Mouse (Mus musculus): ENCODE data around the gene Cfap97. TPM values are rescaled to one million over a fixed set of nuclear protein-coding genes. Genes with fewer than 3 reads are reported as not detected.
"Not testable (repeated sequence)": the region's sequence is repeated elsewhere in the genome, so short reads cannot be mapped to it uniquely, and the experiment has no call there.

Gene Cfap97
- 21.0 and 23.7 TPM in 2 replicates for polyA plus RNA-seq (2015; fragmentation: Nextera tagmentation; extraction: Ambion mirVana)

- peak within 1 kb of the TSS; percentile 90 for H3K4me3 ChIP-seq (ENCODE audit: low read length)
- ATAC-seq, result peak; percentile 84
- H3K4me1 ChIP-seq (ENCODE audit: control insufficient read depth, insufficient read depth, low read depth, low read length), result peaks cover 16% of the 10 kb centered on the region
- H3K27ac ChIP-seq (ENCODE audit: low read depth, low read length), result peak within 1 kb of the TSS; percentile 87
- no peaks in the 10 kb centered on the region for H3K9me3 ChIP-seq (ENCODE audit: control insufficient read depth, low read length)
- no peaks in the 10 kb centered on the region for H3K36me3 ChIP-seq (ENCODE audit: control insufficient read depth, insufficient read depth, low read length)
- peak within 1 kb of the TSS; percentile 77 for H3K4me2 ChIP-seq (ENCODE audit: low read length)
- 1% methylated on average over 63 of the region's 75 CpGs for WGBS
- H3K27me3 ChIP-seq (replicated peaks; ENCODE audit: control insufficient read depth, insufficient read depth, low read length), result peaks cover 2% of the 10 kb centered on the region
- peak within 1 kb of the TSS; percentile 91 for H3K9ac ChIP-seq (ENCODE audit: low read depth, low read length)
Measured at GRCm38 (mm10) chr8:46151202-46152062, at the start of gene Cfap97. TSS of gene Cfap97 (plus strand) at chr8:46151771.

- Histone ChIP-seq H3K9ac (ENCODE audit: low read depth, low read length) (no peak overlapping the region), H3K4me1 (ENCODE audit: control insufficient read depth, insufficient read depth, low read depth, low read length) (no peaks in the 10 kb centered on the region), H3K4me3 (ENCODE audit: low read length) (no peak overlapping the region), H3K9me3 (ENCODE audit: control insufficient read depth, low read length) (no peaks in the 10 kb centered on the region; the same call in 1 of the 2 replicates), H3K36me3 (ENCODE audit: control insufficient read depth, insufficient read depth, low read length) (peaks cover 17% of the 10 kb centered on the region), H3K27me3 (replicated peaks; ENCODE audit: control insufficient read depth, insufficient read depth, low read length) (no peaks in the 10 kb centered on the region), H3K4me2 (ENCODE audit: low read length) (no peak overlapping the region), H3K27ac (ENCODE audit: low read depth, low read length) (no peak overlapping the region)
- ATAC-seq, result no peak
- WGBS, result 94% methylated on average over 11 of the region's 11 CpGs
Measured at GRCm38 (mm10) chr8:46103434-46103833, 48.1 kb upstream of the Cfap97 start.

- Histone ChIP-seq H3K9me3 (ENCODE audit: control insufficient read depth, low read length) (no peaks in the 10 kb centered on the region), H3K4me3 (ENCODE audit: low read length) (no peak overlapping the region), H3K27me3 (replicated peaks; ENCODE audit: control insufficient read depth, insufficient read depth, low read length) (no peaks in the 10 kb centered on the region), H3K36me3 (ENCODE audit: control insufficient read depth, insufficient read depth, low read length) (peaks cover 7% of the 10 kb centered on the region), H3K4me2 (ENCODE audit: low read length) (no peak overlapping the region), H3K27ac (ENCODE audit: low read depth, low read length) (no peak overlapping the region), H3K4me1 (ENCODE audit: control insufficient read depth, insufficient read depth, low read depth, low read length) (no peaks in the 10 kb centered on the region), H3K9ac (ENCODE audit: low read depth, low read length) (no peak overlapping the region)
- ATAC-seq, result no peak
Measured at GRCm38 (mm10) chr8:46107690-46108089, 43.9 kb upstream of the Cfap97 start.

- H3K9ac ChIP-seq (ENCODE audit: low read depth, low read length); H3K27me3 ChIP-seq (replicated peaks; ENCODE audit: control insufficient read depth, insufficient read depth, low read length); H3K27ac ChIP-seq (ENCODE audit: low read depth, low read length); ATAC-seq; H3K4me2 ChIP-seq (ENCODE audit: low read length); H3K36me3 ChIP-seq (ENCODE audit: control insufficient read depth, insufficient read depth, low read length); H3K9me3 ChIP-seq (ENCODE audit: control insufficient read depth, low read length); H3K4me1 ChIP-seq (ENCODE audit: control insufficient read depth, insufficient read depth, low read depth, low read length); H3K4me3 ChIP-seq (ENCODE audit: low read length): not testable (repeated sequence)
Measured at GRCm38 (mm10) chr8:46113421-46114170, 38.0 kb upstream of the Cfap97 start.

GRCm38 (mm10) chr8:46117172-46117571 lies 34.4 kb upstream of the Cfap97 start:
- H3K9me3 ChIP-seq (ENCODE audit: control insufficient read depth, low read length), result no peaks in the 10 kb centered on the region
- no peak overlapping the region for H3K4me2 ChIP-seq (ENCODE audit: low read length)
- no peak overlapping the region for H3K9ac ChIP-seq (ENCODE audit: low read depth, low read length)
- no peak for ATAC-seq
- H3K27ac ChIP-seq (ENCODE audit: low read depth, low read length), result no peak overlapping the region
- H3K4me3 ChIP-seq (ENCODE audit: low read length), result no peak overlapping the region
- whole genome bisulfite sequencing, result 90% methylated on average over 3 of the region's 3 CpGs
- H3K4me1 ChIP-seq (ENCODE audit: control insufficient read depth, insufficient read depth, low read depth, low read length), result no peaks in the 10 kb centered on the region
- H3K36me3 ChIP-seq (ENCODE audit: control insufficient read depth, insufficient read depth, low read length), result no peaks in the 10 kb centered on the region; the same call in 1 of the 2 replicates
- no peaks in the 10 kb centered on the region for H3K27me3 ChIP-seq (replicated peaks; ENCODE audit: control insufficient read depth, insufficient read depth, low read length)

GRCm38 (mm10) chr8:46119176-46119575 lies 32.4 kb upstream of the Cfap97 start:
- 97% methylated on average over 3 of the region's 3 CpGs for WGBS

GRCm38 (mm10) chr8:46122498-46122897 lies 29.1 kb upstream of the Cfap97 start:
- H3K9ac ChIP-seq (ENCODE audit: low read depth, low read length), result no peak overlapping the region
- no peak overlapping the region for H3K4me2 ChIP-seq (ENCODE audit: low read length)
- no peaks in the 10 kb centered on the region for H3K4me1 ChIP-seq (ENCODE audit: control insufficient read depth, insufficient read depth, low read depth, low read length)
- no peaks in the 10 kb centered on the region for H3K36me3 ChIP-seq (ENCODE audit: control insufficient read depth, insufficient read depth, low read length)
- no peak overlapping the region for H3K27ac ChIP-seq (ENCODE audit: low read depth, low read length)
- H3K4me3 ChIP-seq (ENCODE audit: low read length), result no peak overlapping the region
- no peak for ATAC-seq
- no peaks in the 10 kb centered on the region for H3K9me3 ChIP-seq (ENCODE audit: control insufficient read depth, low read length)
- 93% methylated on average over 2 of the region's 2 CpGs for WGBS
- H3K27me3 ChIP-seq (replicated peaks; ENCODE audit: control insufficient read depth, insufficient read depth, low read length), result no peaks in the 10 kb centered on the region

More at GRCm38 (mm10) chr8:46119176-46119575, 32.4 kb upstream of the Cfap97 start:
- H3K27me3 ChIP-seq (replicated peaks; ENCODE audit: control insufficient read depth, insufficient read depth, low read length), result no peaks in the 10 kb centered on the region
- ATAC-seq, result no peak
- no peaks in the 10 kb centered on the region for H3K4me1 ChIP-seq (ENCODE audit: control insufficient read depth, insufficient read depth, low read depth, low read length)
- no peak overlapping the region for H3K4me3 ChIP-seq (ENCODE audit: low read length)
- no peak overlapping the region for H3K9ac ChIP-seq (ENCODE audit: low read depth, low read length)
- H3K9me3 ChIP-seq (ENCODE audit: control insufficient read depth, low read length), result no peaks in the 10 kb centered on the region
- no peak overlapping the region for H3K27ac ChIP-seq (ENCODE audit: low read depth, low read length)
- H3K4me2 ChIP-seq (ENCODE audit: low read length), result no peak overlapping the region
- no peaks in the 10 kb centered on the region; the same call in 1 of the 2 replicates for H3K36me3 ChIP-seq (ENCODE audit: control insufficient read depth, insufficient read depth, low read length)

- no peak overlapping the region for H3K4me3 ChIP-seq (ENCODE audit: low read length)
- H3K27ac ChIP-seq (ENCODE audit: low read depth, low read length), result no peak overlapping the region
- H3K4me2 ChIP-seq (ENCODE audit: low read length), result no peak overlapping the region
- 83% methylated on average over 2 of the region's 2 CpGs for WGBS
- no peak for ATAC-seq
- peaks cover 3% of the 10 kb centered on the region; the same call in 1 of the 2 replicates for H3K36me3 ChIP-seq (ENCODE audit: control insufficient read depth, insufficient read depth, low read length)
- no peaks in the 10 kb centered on the region for H3K9me3 ChIP-seq (ENCODE audit: control insufficient read depth, low read length)
- no peaks in the 10 kb centered on the region for H3K4me1 ChIP-seq (ENCODE audit: control insufficient read depth, insufficient read depth, low read depth, low read length)
- no peak overlapping the region for H3K9ac ChIP-seq (ENCODE audit: low read depth, low read length)
- H3K27me3 ChIP-seq (replicated peaks; ENCODE audit: control insufficient read depth, insufficient read depth, low read length), result no peaks in the 10 kb centered on the region
Measured at GRCm38 (mm10) chr8:46130426-46130825, 21.1 kb upstream of the Cfap97 start.

- H3K4me2 ChIP-seq (ENCODE audit: low read length); ATAC-seq; H3K36me3 ChIP-seq (ENCODE audit: control insufficient read depth, insufficient read depth, low read length); H3K27me3 ChIP-seq (replicated peaks; ENCODE audit: control insufficient read depth, insufficient read depth, low read length); H3K4me3 ChIP-seq (ENCODE audit: low read length); H3K9ac ChIP-seq (ENCODE audit: low read depth, low read length); H3K9me3 ChIP-seq (ENCODE audit: control insufficient read depth, low read length); H3K27ac ChIP-seq (ENCODE audit: low read depth, low read length); H3K4me1 ChIP-seq (ENCODE audit: control insufficient read depth, insufficient read depth, low read depth, low read length): not testable (repeated sequence)
- 98% methylated on average over 2 of the region's 2 CpGs for WGBS
Measured at GRCm38 (mm10) chr8:46135546-46135945, 16.0 kb upstream of the Cfap97 start.

Data from hindbrain, embryonic 16.5 days (tissue).